Mouse (Mus musculus) kidney, adult 9 months (tissue): ENCODE measurements around the gene Zfr.
A peak's percentile ranks its signal among the peaks of the same experiment; 100 is the strongest.

Source experiments
- DNase-seq: peaks from one replicate; pipeline ENCODE4 v3.0.0; 2022

The Zfr gene

GRCm38 (mm10) chr15:12117242-12118092 lies at the start of gene Zfr:
TSS of gene Zfr (plus strand) at chr15:12117831.
- peak; percentile 94 for DNase-seq

GRCm38 (mm10) chr15:12067971-12068370 lies 49.7 kb upstream of the Zfr start:
- no peak for DNase-seq

- DNase-seq = no peak
Measured at GRCm38 (mm10) chr15:12068395-12069218, 49.0 kb upstream of the Zfr start.

GRCm38 (mm10) chr15:12072709-12073336 lies 44.8 kb upstream of the Zfr start:
- DNase-seq = no peak

GRCm38 (mm10) chr15:12074426-12074825 lies 43.2 kb upstream of the Zfr start:
- no peak for DNase-seq

- DNase-seq = no peak
Measured at GRCm38 (mm10) chr15:12082344-12082743, 35.3 kb upstream of the Zfr start.

- no peak for DNase-seq
Measured at GRCm38 (mm10) chr15:12084164-12084563, 33.5 kb upstream of the Zfr start.

GRCm38 (mm10) chr15:12084859-12085258 lies 32.8 kb upstream of the Zfr start:
- peak; percentile 74 for DNase-seq

- DNase-seq = no peak
Measured at GRCm38 (mm10) chr15:12087634-12088033, 30.0 kb upstream of the Zfr start.

GRCm38 (mm10) chr15:12088091-12088490 lies 29.5 kb upstream of the Zfr start:
- DNase-seq = no peak

GRCm38 (mm10) chr15:12090087-12090486 lies 27.5 kb upstream of the Zfr start:
- DNase-seq = no peak

GRCm38 (mm10) chr15:12090981-12091669 lies 26.5 kb upstream of the Zfr start:
- no peak for DNase-seq

- peak; percentile 60 for DNase-seq
Measured at GRCm38 (mm10) chr15:12091781-12092458, 25.7 kb upstream of the Zfr start.

- DNase-seq = no peak
Measured at GRCm38 (mm10) chr15:12093026-12093960, 24.3 kb upstream of the Zfr start.

GRCm38 (mm10) chr15:12093961-12094566 lies 23.6 kb upstream of the Zfr start:
- no peak for DNase-seq

GRCm38 (mm10) chr15:12096447-12096846 lies 21.2 kb upstream of the Zfr start:
- no peak for DNase-seq

- no peak for DNase-seq
Measured at GRCm38 (mm10) chr15:12097344-12097743, 20.3 kb upstream of the Zfr start.

- no peak for DNase-seq
Measured at GRCm38 (mm10) chr15:12100912-12101311, 16.7 kb upstream of the Zfr start.

GRCm38 (mm10) chr15:12103763-12104162 lies 13.9 kb upstream of the Zfr start:
- no peak for DNase-seq

- no peak for DNase-seq
Measured at GRCm38 (mm10) chr15:12104827-12105226, 12.8 kb upstream of the Zfr start.

- DNase-seq = no peak
Measured at GRCm38 (mm10) chr15:12106430-12106829, 11.2 kb upstream of the Zfr start.
